Mouse (Mus musculus) CH12.LX (cell line): ENCODE results near the gene Mpp1. TPM values are rescaled to one million over a fixed set of nuclear protein-coding genes. Genes with fewer than 3 reads are reported as not detected.

Experiments
- DNase-seq: peaks from one replicate; pipeline ENCODE4 v3.0.0-alpha.2; 2013; ENCODE audit errors: extremely low read depth
- H3K27ac ChIP-seq: 2 replicates; pipeline ENCODE4 v1.5.1; 2012; ENCODE audit warnings: low read depth, mild to moderate bottlenecking, control low read depth, moderate library complexity; ENCODE audit not compliant: insufficient read depth
- H3K27me3 ChIP-seq: replicated peaks from 2 replicates; pipeline ENCODE3; 2012; ENCODE audit warnings: inconsistent platforms
- H3K36me3 ChIP-seq, 2 experiments: replicated peaks in 1 of 2; 2 replicates each; pipeline versions ENCODE3 to v1.6.1; 2012; ENCODE audit warnings: inconsistent platforms in 1 of 2, low read length in 1 of 2, mild to moderate bottlenecking in 1 of 2, mixed read lengths in 1 of 2, moderate library complexity in 1 of 2; ENCODE audit not compliant: control insufficient read depth in 1 of 2, insufficient read depth in 1 of 2
- H3K4me1 ChIP-seq, 2 experiments: 2 replicates each; pipeline ENCODE4 v1.6.1; 2012; ENCODE audit warnings: inconsistent platforms in 1 of 2, moderate library complexity in 1 of 2; ENCODE audit not compliant: insufficient read depth in 2 of 2, control insufficient read depth in 1 of 2
- H3K4me2 ChIP-seq: 2 replicates; pipeline ENCODE4 v1.6.1; 2012; ENCODE audit warnings: low read depth, mild to moderate bottlenecking, control low read depth; ENCODE audit not compliant: poor library complexity, insufficient read depth, severe bottlenecking
- H3K4me3 ChIP-seq, 3 experiments: fragments of 150-350 bp in 1 of 3; sonication (generic) in 1 of 3; replicated peaks in 1 of 3; 2 replicates each; pipeline versions ENCODE3 to v1.5.1; 2011 to 2012; ENCODE audit warnings: low read depth in 2 of 3, low read length in 2 of 3, mild to moderate bottlenecking in 2 of 3, moderate library complexity in 2 of 3, control low read depth in 1 of 3, improper control_type of control experiment in 1 of 3, inconsistent platforms in 1 of 3, mixed read lengths in 1 of 3; ENCODE audit not compliant: poor library complexity in 1 of 3
- H3K79me2 ChIP-seq: replicated peaks from 2 replicates; pipeline ENCODE4 v1.6.1; 2012; ENCODE audit warnings: mild to moderate bottlenecking, moderate library complexity; ENCODE audit not compliant: control insufficient read depth, poor library complexity, insufficient read depth, severe bottlenecking; ENCODE audit errors: extremely low read depth
- H3K9ac ChIP-seq: 2 replicates; pipeline ENCODE4 v1.6.1; 2012; ENCODE audit warnings: low read depth, mild to moderate bottlenecking, control low read depth, moderate library complexity; ENCODE audit not compliant: insufficient read depth
- H3K9me3 ChIP-seq: replicated peaks from 2 replicates; pipeline ENCODE3; 2012; ENCODE audit warnings: low read length, inconsistent platforms, mixed read lengths
- BHLHE40 ChIP-seq: IDR thresholded peaks from 2 replicates; pipeline ENCODE4 v1.6.1; 2011; ENCODE audit warnings: mild to moderate bottlenecking, low read depth, low read length, improper control_type of control experiment
- CHD2 ChIP-seq: IDR thresholded peaks from 2 replicates; pipeline ENCODE4 v1.6.1; 2011; ENCODE audit warnings: low read length, improper control_type of control experiment
- CTCF ChIP-seq, 2 experiments: IDR thresholded peaks in 1 of 2; conservative IDR thresholded peaks in 1 of 2; 2 replicates each; pipeline ENCODE4 v1.5.1; 2011 to 2012; ENCODE audit warnings: low read depth in 2 of 2, low read length in 2 of 2, improper control_type of control experiment in 1 of 2, inconsistent platforms in 1 of 2, mild to moderate bottlenecking in 1 of 2, moderate library complexity in 1 of 2
- ELF1 ChIP-seq: IDR thresholded peaks from 2 replicates; pipeline ENCODE4 v1.6.1; 2014; ENCODE audit warnings: low read depth, mild to moderate bottlenecking, inconsistent platforms, low read length, improper control_type of control experiment
- EP300 ChIP-seq: IDR thresholded peaks from 2 replicates; pipeline ENCODE4 v1.6.1; 2011; ENCODE audit warnings: low read length, improper control_type of control experiment
- ETS1 ChIP-seq: conservative IDR thresholded peaks from 2 replicates; pipeline ENCODE4 v1.6.1; 2012; ENCODE audit warnings: low read depth, mild to moderate bottlenecking, inconsistent platforms, low read length, improper control_type of control experiment, moderate library complexity
- GABPA ChIP-seq: IDR thresholded peaks from 2 replicates; pipeline ENCODE4 v1.6.1; 2012; ENCODE audit warnings: low read depth, low read length, improper control_type of control experiment, inconsistent platforms; ENCODE audit not compliant: insufficient replicate concordance
- HCFC1 ChIP-seq: IDR thresholded peaks from 2 replicates; pipeline ENCODE4 v1.6.1; 2012; ENCODE audit warnings: low read depth, mild to moderate bottlenecking, inconsistent platforms, low read length, improper control_type of control experiment
- JUN ChIP-seq: IDR thresholded peaks from 2 replicates; pipeline ENCODE4 v1.6.1; 2011; ENCODE audit warnings: low read depth, mild to moderate bottlenecking, low read length, improper control_type of control experiment, moderate library complexity; ENCODE audit not compliant: insufficient read depth
- JUND ChIP-seq: conservative IDR thresholded peaks from 2 replicates; pipeline ENCODE4 v1.6.1; 2011; ENCODE audit warnings: low read depth, low read length, improper control_type of control experiment
- MEF2A ChIP-seq: IDR thresholded peaks from 2 replicates; pipeline ENCODE4 v1.6.1; 2014; ENCODE audit warnings: low read depth, mild to moderate bottlenecking, inconsistent platforms, low read length, improper control_type of control experiment, borderline replicate concordance
- NELFE ChIP-seq: IDR thresholded peaks from 2 replicates; pipeline ENCODE4 v1.6.1; 2011; ENCODE audit warnings: low read depth, low read length, improper control_type of control experiment
- POLR2A ChIP-seq: IDR thresholded peaks from 2 replicates; pipeline ENCODE4 v1.6.1; 2011; ENCODE audit warnings: low read depth, mild to moderate bottlenecking, improper control_type of control experiment, low read length
- RCOR1 ChIP-seq: conservative IDR thresholded peaks from 2 replicates; pipeline ENCODE4 v1.6.1; 2012; ENCODE audit warnings: low read depth, mild to moderate bottlenecking, inconsistent platforms, low read length, improper control_type of control experiment
- SMC3 ChIP-seq: IDR thresholded peaks from 2 replicates; pipeline ENCODE4 v1.6.1; 2011; ENCODE audit warnings: low read depth, low read length, improper control_type of control experiment
- TBP ChIP-seq: conservative IDR thresholded peaks from 2 replicates; pipeline ENCODE4 v1.6.1; 2011; ENCODE audit warnings: low read depth, low read length, improper control_type of control experiment
- TCF12 ChIP-seq: IDR thresholded peaks from 2 replicates; pipeline ENCODE4 v1.6.1; 2014; ENCODE audit warnings: low read depth, mild to moderate bottlenecking, inconsistent platforms, low read length, improper control_type of control experiment
- USF1 ChIP-seq: IDR thresholded peaks from 2 replicates; pipeline ENCODE4 v1.6.1; 2014; ENCODE audit warnings: low read depth, mild to moderate bottlenecking, inconsistent platforms, low read length, improper control_type of control experiment
- USF2 ChIP-seq: conservative IDR thresholded peaks from 2 replicates; pipeline ENCODE4 v1.6.1; 2011; ENCODE audit warnings: low read depth, low read length, improper control_type of control experiment
- ZC3H11A ChIP-seq: IDR thresholded peaks from 2 replicates; pipeline ENCODE4 v1.6.1; 2012; ENCODE audit warnings: low read depth, mild to moderate bottlenecking, inconsistent platforms, low read length, improper control_type of control experiment
- ZKSCAN1 ChIP-seq: IDR thresholded peaks from 2 replicates; pipeline ENCODE4 v1.6.1; 2012; ENCODE audit warnings: low read depth, inconsistent platforms, low read length, improper control_type of control experiment, borderline replicate concordance
- ZMIZ1 ChIP-seq: IDR thresholded peaks from 2 replicates; pipeline ENCODE4 v1.6.1; 2012; ENCODE audit warnings: low read depth, mild to moderate bottlenecking, inconsistent platforms, low read length, improper control_type of control experiment
- ZNF384 ChIP-seq: IDR thresholded peaks from 2 replicates; pipeline ENCODE4 v1.6.1; 2012; ENCODE audit warnings: low read depth, low read length, improper control_type of control experiment, inconsistent platforms
- dilution Hi-C: fragments of 300-500 bp; cut with MboI; formaldehyde crosslinking; loops from 2 replicates; pipeline ENCODE4 v1.14.3; 2020; ENCODE audit warnings: low sequenced_read_pairs; ENCODE audit not compliant: extremely low pct_unique_long_range_greater_than_20kb, extremely low pct_ligation_motif_present
- in situ Hi-C: fragments of 300-500 bp; cut with MboI; formaldehyde crosslinking; loops from 3 replicates; pipeline ENCODE4 v1.14.3; 2019; ENCODE audit warnings: low sequenced_read_pairs, low pct_ligation_motif_present, low pct_unique_long_range_greater_than_20kb, mixed read lengths
- polyA plus RNA-seq: library from polyadenylated mRNA; unstranded; fragments of >175 nt; gene quantifications from 2 replicates; pipeline ENCODE4 v1.2.1, GENCODE M21; 2012; ENCODE audit warnings: low read depth; ENCODE audit not compliant: insufficient read length
- total RNA-seq, 2 experiments: library from RNA; depleted of rRNA; stranded (reverse); fragments of 300-350 nt in 1 of 2; fragments of >200 nt in 1 of 2; gene quantifications; 2 replicates each; pipeline ENCODE4 v1.2.3; 2012 to 2014

The Mpp1 gene
- total and polyA plus RNA-seq, 3 experiments = 10.8 to 30.0 (median 22.2) TPM

- no peak for DNase-seq
- dilution Hi-C loops = no loop called here
- H3K79me2 ChIP-seq = no peaks in the 10 kb centered on the region
- TF ChIP-seq TBP = peak; percentile 75
- peak in 1 of 2 experiments; percentile 51; a peak in 2 of 4 replicates for TF ChIP-seq CTCF (conservative IDR thresholded peaks at IDR 0.05 in 1 of 2, IDR thresholded peaks at IDR 0.05 in 1 of 2; ENCODE audit: low read depth in 2 of 2, low read length in 2 of 2)
- no peak for TF ChIP-seq SMC3
- TF ChIP-seq, all 38 proteins: peak for 2
- Histone ChIP-seq H3K4me3 (no peak overlapping the region), H3K4me1 (peaks cover 0 to 3% of the 10 kb centered on the region in 2 experiments; a peak in 1 of 4 replicates), H3K4me2 (no peak overlapping the region), H3K36me3 (no peaks in the 10 kb centered on the region), H3K27me3 (no peaks in the 10 kb centered on the region), H3K27ac (no peak overlapping the region), H3K9me3 (no peaks in the 10 kb centered on the region), H3K9ac (no peak overlapping the region)
- in situ Hi-C loops = no loop called here
These were observed 45.2 kb downstream of the Mpp1 start for GRCm38 (mm10) chrX:75085654-75086053.

GRCm38 (mm10) chrX:75084774-75085508 is 45.9 kb downstream of the Mpp1 start, which contains the start of gene Gab3:
TSS of gene Gab3 (minus strand) at chrX:75085458.
- dilution Hi-C loops (no loop called here), in situ Hi-C loops (no loop called here)
- peak; percentile 63 for DNase-seq
- Histone ChIP-seq H3K4me2 (peak within 1 kb of the TSS; percentile 74), H3K27ac (no peak within 1 kb of the TSS), H3K36me3 (no peaks in the 10 kb centered on the region), H3K27me3 (no peaks in the 10 kb centered on the region), H3K79me2 (no peaks in the 10 kb centered on the region), H3K9ac (peak within 1 kb of the TSS; percentile 54; the same call in 1 of the 2 replicates), H3K4me1 (peaks cover 0 to 3% of the 10 kb centered on the region in 2 experiments; a peak in 1 of 4 replicates), H3K4me3 (peak within 1 kb of the TSS; percentile 32 to 86 (median 57)), H3K9me3 (no peaks in the 10 kb centered on the region)
- no peak for TF ChIP-seq BHLHE40
- no peak for TF ChIP-seq HCFC1
- TF ChIP-seq CHD2 = no peak
- TF ChIP-seq NELFE = no peak
- no peak for TF ChIP-seq JUND
- no peak for TF ChIP-seq ELF1

DNA sequence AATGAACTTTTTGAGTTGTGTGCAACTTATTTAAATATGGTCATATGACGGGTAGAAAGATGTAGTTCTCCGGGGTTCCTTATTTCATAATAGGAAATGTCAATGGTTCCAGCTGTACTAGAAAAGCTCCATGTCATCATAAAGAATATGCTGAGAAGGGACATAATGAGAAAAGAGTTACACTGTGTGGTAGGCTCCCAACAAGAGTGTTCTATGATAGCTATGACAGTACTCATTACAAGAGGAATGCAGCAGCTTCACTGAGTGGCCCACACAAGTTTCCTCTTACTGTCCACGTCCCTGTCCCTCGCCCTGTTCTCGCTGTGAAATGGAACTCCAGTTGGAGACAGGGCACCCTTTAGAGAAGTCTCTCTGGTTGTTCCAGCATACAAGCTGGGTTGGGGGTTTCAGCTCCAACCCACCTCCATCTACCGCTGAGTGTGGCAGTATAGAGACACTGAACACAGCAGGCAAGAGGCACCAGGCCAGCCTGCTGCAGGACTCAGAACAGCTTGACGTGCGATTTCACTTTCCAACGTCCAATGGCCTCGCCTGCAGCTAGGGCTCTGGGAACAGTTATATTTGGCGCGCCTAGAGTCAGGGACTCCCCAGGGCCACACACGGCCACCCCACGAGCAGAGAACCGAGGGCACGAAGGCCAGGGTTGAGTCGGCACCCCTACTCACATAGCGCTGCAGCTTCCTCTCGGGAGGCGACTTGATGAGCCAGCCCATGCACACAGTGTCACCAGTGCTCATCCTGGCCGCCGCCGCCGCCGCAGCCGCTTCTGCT is 46.6 kb downstream of the Mpp1 start:
- H3K79me2 ChIP-seq = no peaks in the 10 kb centered on the region
- DNase-seq = no peak
- no peaks in the 10 kb centered on the region for H3K36me3 ChIP-seq
- H3K27ac ChIP-seq = no peak overlapping the region
- peak overlapping the region; percentile 54; the same call in 1 of the 2 replicates for H3K9ac ChIP-seq
- peak overlapping the region; percentile 74 for H3K4me2 ChIP-seq
- dilution Hi-C loops (no loop called here), in situ Hi-C loops (no loop called here)
- H3K9me3 ChIP-seq = no peaks in the 10 kb centered on the region
- H3K27me3 ChIP-seq = no peaks in the 10 kb centered on the region
- peak overlapping the region; percentile 32 to 86 (median 57) for H3K4me3 ChIP-seq
- peaks cover 0 to 3% of the 10 kb centered on the region in 2 experiments; a peak in 1 of 4 replicates for H3K4me1 ChIP-seq
- TF ChIP-seq USF2 (no peak), RCOR1 (no peak), EP300 (no peak), TBP (no peak), ZNF384 (no peak), JUND (no peak), TCF12 (no peak), GABPA (no peak), ZKSCAN1 (no peak), ETS1 (no peak), JUN (no peak), ZC3H11A (no peak), BHLHE40 (no peak), USF1 (no peak), MEF2A (no peak), ZMIZ1 (no peak), POLR2A (no peak)
